Comparison of ENCODE assay signal across 8 mouse cellular contexts in genomic region chr19:60789919-60790506, GRCm38 (mm10). TPM values are rescaled to one million over a fixed set of nuclear protein-coding genes. Genes with fewer than 3 reads are reported as not detected.
DNase-seq lines count a peak whose midpoint lies in the region; ATAC-seq and TF ChIP-seq lines count a peak whose summit lies in the region.

No protein-coding gene starts in this region.

- no peaks in the 10 kb centered on the region for H3K9me3 ChIP-seq in heart, embryonic 13.5 days
- no peaks in the 10 kb centered on the region for H3K9me3 ChIP-seq in kidney, embryonic 16.5 days (ENCODE audit: low read length)
- no peaks in the 10 kb centered on the region for H3K9me3 ChIP-seq in neural tube, embryonic 15.5 days (replicated peaks)

- under 1% methylated on average over 60 of the region's 60 CpGs for WGBS in heart, embryonic 13.5 days
- WGBS in kidney, embryonic 16.5 days, result under 1% methylated on average over 60 of the region's 60 CpGs
- WGBS in lung, adult 2 months, result under 1% methylated on average over 60 of the region's 60 CpGs
- WGBS in neural tube, embryonic 15.5 days, result under 1% methylated on average over 60 of the region's 60 CpGs

- H3K4me3 ChIP-seq in heart, embryonic 13.5 days, result peak overlapping the region; percentile 100
- peak overlapping the region; percentile 99 for H3K4me3 ChIP-seq in kidney, embryonic 16.5 days (ENCODE audit: low read length)
- H3K4me3 ChIP-seq in lung, adult 2 months (replicated peaks; ENCODE audit: extremely low read depth, low read depth, low read length), result peak overlapping the region; percentile 99
- H3K4me3 ChIP-seq in neural tube, embryonic 15.5 days (replicated peaks), result peak overlapping the region; percentile 99

- 0 out of 2 replicates have a peak, but pooled peaks have one; percentile 5 for TF ChIP-seq POLR2A in lung, adult 2 months (IDR thresholded peaks at IDR 0.05; ENCODE audit: borderline replicate concordance, extremely low read depth, low read depth, low read length)

- peak; percentile 71 for DNase-seq in CD4-positive, CD25-positive, alpha-beta regulatory T cell, adult 2 months (ENCODE audit: low read depth, low spot score)
- peak; percentile 49 for DNase-seq in adrenal gland, postnatal 25 days
- peak; percentile 68 for DNase-seq in lung, adult 2 months
- DNase-seq in thymus, postnatal 25 days, result peak; percentile 56

- peak overlapping the region; percentile 98 for H3K27ac ChIP-seq in heart, embryonic 13.5 days (replicated peaks)
- peak overlapping the region; percentile 100 for H3K27ac ChIP-seq in kidney, embryonic 16.5 days (ENCODE audit: low read length)
- H3K27ac ChIP-seq in neural tube, embryonic 15.5 days (replicated peaks), result peak overlapping the region; percentile 98

- H3K4me1 ChIP-seq in heart, embryonic 13.5 days, result peaks cover 36% of the 10 kb centered on the region
- peaks cover 28% of the 10 kb centered on the region for H3K4me1 ChIP-seq in kidney, embryonic 16.5 days (ENCODE audit: insufficient read depth, low read length)
- peaks cover 14% of the 10 kb centered on the region for H3K4me1 ChIP-seq in lung, adult 2 months (ENCODE audit: control insufficient read depth, insufficient read depth, low read length)
- H3K4me1 ChIP-seq in neural tube, embryonic 15.5 days, result peaks cover 34% of the 10 kb centered on the region

- H3K27me3 ChIP-seq in heart, embryonic 13.5 days (replicated peaks), result no peaks in the 10 kb centered on the region
- H3K27me3 ChIP-seq in kidney, embryonic 16.5 days (ENCODE audit: insufficient read depth, low read length), result no peaks in the 10 kb centered on the region
- no peaks in the 10 kb centered on the region for H3K27me3 ChIP-seq in neural tube, embryonic 15.5 days (replicated peaks)

- peak; percentile 65 for ATAC-seq in erythroid progenitor cell, adult 5-6 weeks (replicated peaks; ENCODE audit: low FRiP score, poor library complexity, severe bottlenecking)
- peak; percentile 60 for ATAC-seq in heart, embryonic 13.5 days (ENCODE audit: extremely low read depth, insufficient number of reproducible peaks, low FRiP score, low TSS enrichment)
- peak; percentile 75 for ATAC-seq in kidney, embryonic 16.5 days (ENCODE audit: low FRiP score, low TSS enrichment)
- peak; percentile 75 for ATAC-seq in neural tube, embryonic 15.5 days (ENCODE audit: low FRiP score)

- TF ChIP-seq CTCF in lung, adult 2 months (IDR thresholded peaks at IDR 0.05; ENCODE audit: insufficient read depth, low read length), result no peak

- H3K4me2 ChIP-seq in heart, embryonic 13.5 days, result peak overlapping the region; percentile 70
- H3K4me2 ChIP-seq in kidney, embryonic 16.5 days (replicated peaks; ENCODE audit: low read depth, low read length), result peak overlapping the region; percentile 78
- H3K4me2 ChIP-seq in neural tube, embryonic 15.5 days, result peak overlapping the region; percentile 65

- peak overlapping the region; percentile 100 for H3K9ac ChIP-seq in heart, embryonic 13.5 days
- H3K9ac ChIP-seq in kidney, embryonic 16.5 days (replicated peaks; ENCODE audit: low read length), result peak overlapping the region; percentile 100
- peak overlapping the region; percentile 99 for H3K9ac ChIP-seq in neural tube, embryonic 15.5 days (replicated peaks)

- no peaks in the 10 kb centered on the region for H3K36me3 ChIP-seq in heart, embryonic 13.5 days
- no peaks in the 10 kb centered on the region for H3K36me3 ChIP-seq in kidney, embryonic 16.5 days (ENCODE audit: insufficient read depth, low read length)
- no peaks in the 10 kb centered on the region for H3K36me3 ChIP-seq in neural tube, embryonic 15.5 days

RNA-seq across cellular contexts. Expression of gene Eif3a, which starts 0.4 kb away (rescaled TPM):
- 151 and 219 TPM in 2 replicates for total RNA-seq in adrenal gland, postnatal 25 days (2021)
- 139 and 168 TPM in 2 replicates for total RNA-seq in erythroid progenitor cell, adult 5-6 weeks (2015; ENCODE audit: low replicate concordance)
- 174 and 187 TPM in 2 replicates for total RNA-seq in erythroid progenitor cell, adult 5-6 weeks (2017; ENCODE audit: low replicate concordance)
- 105 and 112 TPM in 2 replicates for polyA plus RNA-seq in heart, embryonic 13.5 days (2015; fragmentation: Nextera tagmentation; extraction: Ambion mirVana)
- polyA plus RNA-seq in kidney, embryonic 16.5 days (2015; fragmentation: Nextera tagmentation; extraction: Ambion mirVana), result 144 and 149 TPM in 2 replicates
- 20.9 and 34.9 TPM in 2 replicates for polyA plus RNA-seq in lung, adult 2 months (2012; rRNA removed)
- 101 and 117 TPM in 2 replicates for polyA plus RNA-seq in neural tube, embryonic 15.5 days (2015; fragmentation: Nextera tagmentation; extraction: Ambion mirVana)

RNA-seq across cellular contexts. Expression of gene Fam45a, which starts 21.4 kb away (rescaled TPM):
- total RNA-seq in adrenal gland, postnatal 25 days (2021), result 21.6 and 35.6 TPM in 2 replicates
- total RNA-seq in erythroid progenitor cell, adult 5-6 weeks (2015; ENCODE audit: low replicate concordance), result 43.6 and 46.1 TPM in 2 replicates
- total RNA-seq in erythroid progenitor cell, adult 5-6 weeks (2017; ENCODE audit: low replicate concordance), result 42.8 and 56.5 TPM in 2 replicates
- polyA plus RNA-seq in heart, embryonic 13.5 days (2015; fragmentation: Nextera tagmentation; extraction: Ambion mirVana), result 21.3 and 22.7 TPM in 2 replicates
- polyA plus RNA-seq in kidney, embryonic 16.5 days (2015; fragmentation: Nextera tagmentation; extraction: Ambion mirVana), result 27.7 and 29.9 TPM in 2 replicates
- 9.2 and 12.5 TPM in 2 replicates for polyA plus RNA-seq in lung, adult 2 months (2012; rRNA removed)
- polyA plus RNA-seq in neural tube, embryonic 15.5 days (2015; fragmentation: Nextera tagmentation; extraction: Ambion mirVana), result 40.6 and 41.5 TPM in 2 replicates

RNA-seq across cellular contexts. Expression of gene Nanos1, which starts 34.2 kb away (rescaled TPM):
- total RNA-seq in adrenal gland, postnatal 25 days (2021), result 1.0 and 1.2 TPM in 2 replicates
- 5.9 and 11.9 TPM in 2 replicates for total RNA-seq in erythroid progenitor cell, adult 5-6 weeks (2015; ENCODE audit: low replicate concordance)
- 9.9 and 13.9 TPM in 2 replicates for total RNA-seq in erythroid progenitor cell, adult 5-6 weeks (2017; ENCODE audit: low replicate concordance)
- polyA plus RNA-seq in heart, embryonic 13.5 days (2015; fragmentation: Nextera tagmentation; extraction: Ambion mirVana), result 0.76 and 0.90 TPM in 2 replicates
- 0.97 and 1.0 TPM in 2 replicates for polyA plus RNA-seq in kidney, embryonic 16.5 days (2015; fragmentation: Nextera tagmentation; extraction: Ambion mirVana)
- polyA plus RNA-seq in lung, adult 2 months (2012; rRNA removed), result 0.41 and 0.74 TPM in 2 replicates
- 12.8 and 15.5 TPM in 2 replicates for polyA plus RNA-seq in neural tube, embryonic 15.5 days (2015; fragmentation: Nextera tagmentation; extraction: Ambion mirVana)

Comparison
In these comparisons a context has a peak if more than half of its experiments do, and no peak if none do; other contexts are left out.
1. Peak in every context shown above with its lines: DNase-seq, ATAC-seq, H3K4me3 ChIP-seq and H3K27ac ChIP-seq.